ENCODE assay signal across 9 mouse cellular contexts in the genomic region with DNA sequence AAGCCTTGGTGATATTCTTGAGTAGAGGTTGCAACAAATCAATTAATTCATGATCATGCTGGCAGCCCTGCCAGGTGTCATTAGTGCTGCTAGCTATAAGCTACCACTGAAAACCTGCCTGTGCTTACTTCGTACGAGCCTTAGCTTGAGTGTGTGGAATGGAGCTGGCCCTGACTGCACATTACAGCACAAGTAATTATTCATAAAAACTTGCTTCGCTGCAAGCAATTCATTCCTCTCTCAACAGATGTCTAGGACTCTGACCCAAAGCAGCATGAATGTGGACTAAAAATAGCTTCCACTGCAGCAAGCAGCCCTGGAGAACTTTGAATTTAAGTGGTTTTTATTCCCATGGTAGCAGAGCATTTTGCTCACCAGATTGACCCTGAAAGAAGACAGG.
DNase-seq lines count a peak whose midpoint lies in the region; ATAC-seq and TF ChIP-seq lines count a peak whose summit lies in the region.
"Had no signal": no experiment of that assay in that cellular context is flagged by ENCODE, and none has a peak within 500 bp of the region (broad histone marks: within the 10 kb centered on the region; RNA-seq: fewer than 3 reads in every experiment).

No protein-coding gene starts in this region.

- H3K9ac ChIP-seq in forebrain, embryonic 14.5 days (ENCODE audit: low read length): no peak overlapping the region
- H3K9ac ChIP-seq in midbrain, embryonic 14.5 days (replicated peaks; ENCODE audit: low read length): no peak overlapping the region
- H3K9ac ChIP-seq: liver, embryonic 12.5 days had no signal

- H3K9me3 ChIP-seq in forebrain, embryonic 14.5 days (replicated peaks; ENCODE audit: control insufficient read depth, low read length): no peaks in the 10 kb centered on the region
- H3K9me3 ChIP-seq in midbrain, embryonic 14.5 days (ENCODE audit: control insufficient read depth, low read length): peaks cover 8% of the 10 kb centered on the region

- TF ChIP-seq CTCF in kidney, adult 2 months (conservative IDR thresholded peaks at IDR 0.05; ENCODE audit: insufficient read depth, insufficient read length, low read depth, low read length): no peak

- DNase-seq in left cerebral cortex, postnatal 25 days (ENCODE audit: low spot score in 2 of 2): peak; percentile 3 to 14
- no peak for DNase-seq in left cerebral cortex, adult 8-10 months (ENCODE audit: low spot score in 2 of 2)
- DNase-seq in forebrain, embryonic 14.5 days (ENCODE audit: low spot score): peak; percentile 46
- peak; percentile 48 for DNase-seq in kidney, adult 2 months
- DNase-seq in midbrain, embryonic 14.5 days: peak; percentile 50
- no peak for DNase-seq in spleen, postnatal 14 days (ENCODE audit: low spot score in 2 of 2)
- no peak for DNase-seq in spleen, adult 12 weeks (ENCODE audit: low spot score)
- DNase-seq: gastrocnemius, postnatal 36 days had no signal

- H3K4me1 ChIP-seq in forebrain, embryonic 14.5 days (ENCODE audit: control insufficient read depth, insufficient read depth, low read length): no peaks in the 10 kb centered on the region
- H3K4me1 ChIP-seq in kidney, adult 2 months (ENCODE audit: control insufficient read depth, insufficient read depth, low read length): no peaks in the 10 kb centered on the region
- no peaks in the 10 kb centered on the region for H3K4me1 ChIP-seq in midbrain, embryonic 14.5 days (ENCODE audit: control insufficient read depth, insufficient read depth, low read length)
- H3K4me1 ChIP-seq: liver, embryonic 12.5 days had no signal

- no peaks in the 10 kb centered on the region for H3K27me3 ChIP-seq in forebrain, embryonic 14.5 days (replicated peaks; ENCODE audit: control insufficient read depth, insufficient read depth, low read length)
- H3K27me3 ChIP-seq in kidney, adult 2 months (replicated peaks; ENCODE audit: control insufficient read depth, insufficient read depth, low read length): no peaks in the 10 kb centered on the region
- H3K27me3 ChIP-seq in midbrain, embryonic 14.5 days (ENCODE audit: control insufficient read depth, insufficient read depth, low read length): no peaks in the 10 kb centered on the region
- H3K27me3 ChIP-seq: liver, embryonic 12.5 days had no signal

- no peak overlapping the region for H3K4me3 ChIP-seq in forebrain, embryonic 14.5 days (ENCODE audit: low read depth, low read length)
- H3K4me3 ChIP-seq in kidney, adult 2 months (ENCODE audit: insufficient read depth, low read depth, low read length): no peak overlapping the region
- no peak overlapping the region for H3K4me3 ChIP-seq in midbrain, embryonic 14.5 days (replicated peaks; ENCODE audit: low read depth, low read length)
- H3K4me3 ChIP-seq: liver, embryonic 12.5 days had no signal

- WGBS in forebrain, embryonic 14.5 days: 61% methylated on average over 3 of the region's 3 CpGs
- 23% methylated on average over 3 of the region's 3 CpGs for WGBS in kidney, adult 2 months
- WGBS in midbrain, embryonic 14.5 days: 65% methylated on average over 3 of the region's 3 CpGs

- peak; percentile 66 for ATAC-seq in forebrain, embryonic 14.5 days
- peak; percentile 46; the same call in 1 of the 2 replicates for ATAC-seq in midbrain, embryonic 14.5 days (ENCODE audit: low FRiP score, low TSS enrichment)
- ATAC-seq: liver, embryonic 12.5 days had no signal

- no peaks in the 10 kb centered on the region for H3K36me3 ChIP-seq in forebrain, embryonic 14.5 days (ENCODE audit: control insufficient read depth, insufficient read depth, low read length)
- H3K36me3 ChIP-seq in kidney, adult 2 months (ENCODE audit: control insufficient read depth, insufficient read depth, low read length): no peaks in the 10 kb centered on the region
- H3K36me3 ChIP-seq in midbrain, embryonic 14.5 days (ENCODE audit: control insufficient read depth, insufficient read depth, low read length): no peaks in the 10 kb centered on the region
- H3K36me3 ChIP-seq: liver, embryonic 12.5 days had no signal

- no peak for TF ChIP-seq POLR2A in kidney, adult 2 months (IDR thresholded peaks at IDR 0.05; ENCODE audit: low read depth, low read length)

- no peak overlapping the region for H3K4me2 ChIP-seq in forebrain, embryonic 14.5 days (ENCODE audit: low read length)
- H3K4me2 ChIP-seq in midbrain, embryonic 14.5 days (ENCODE audit: low read length): no peak overlapping the region
- H3K4me2 ChIP-seq: liver, embryonic 12.5 days had no signal

- intact Hi-C loops in left cerebral cortex, postnatal 25 days (cut with DNase I): no loop called here

- no peak overlapping the region for H3K27ac ChIP-seq in forebrain, embryonic 14.5 days (ENCODE audit: low read depth, low read length)
- no peak overlapping the region; the same call in 1 of the 2 replicates for H3K27ac ChIP-seq in kidney, adult 2 months (ENCODE audit: insufficient read depth, low read depth, low read length)
- H3K27ac ChIP-seq in midbrain, embryonic 14.5 days (replicated peaks; ENCODE audit: low read depth, low read length): no peak overlapping the region
- H3K27ac ChIP-seq: liver, embryonic 12.5 days had no signal

Comparison
In these comparisons a context has a peak if more than half of its experiments do, and no peak if none do; other contexts are left out.
1. DNase-seq: peak in left cerebral cortex, postnatal 25 days (2 of 2), forebrain, embryonic 14.5 days (single experiment), kidney, adult 2 months (single experiment) and midbrain, embryonic 14.5 days (single experiment); none in left cerebral cortex, adult 8-10 months (0 of 2), spleen, postnatal 14 days (0 of 2) and spleen, adult 12 weeks (single experiment).